Mouse (Mus musculus) ES-Bruce4 (cell line): Measurements from ENCODE around the gene Slco1a6.
"Not testable (repeated sequence)": the region's sequence is repeated elsewhere in the genome, so short reads cannot be mapped to it uniquely, and the experiment has no call there.

Experiments used
- CTCF ChIP-seq: IDR thresholded peaks from one replicate; pipeline ENCODE4 v1.8.1; 2011; ENCODE audit warnings: low read depth, low read length
- EP300 ChIP-seq: IDR thresholded peaks from 2 replicates; pipeline ENCODE4 v1.6.1; 2011; ENCODE audit warnings: low read depth, low read length; ENCODE audit not compliant: insufficient read depth
- POLR2A ChIP-seq: IDR thresholded peaks from one replicate; pipeline ENCODE4 v1.8.1; 2011; ENCODE audit warnings: low read length; ENCODE audit not compliant: insufficient read depth

- not testable (repeated sequence) for TF ChIP-seq CTCF, POLR2A, EP300
Observed at GRCm38 (mm10) chr6:142250738-142251307, 42.5 kb upstream of the Slco1a6 start.
